Mouse (Mus musculus): Measurements from ENCODE around the gene Olfr875. TPM values are rescaled to one million over a fixed set of nuclear protein-coding genes. Genes with fewer than 3 reads are reported as not detected.

Olfr875 gene
- total RNA-seq, 2 experiments from 2014 or later = not detected

Other genes starting within 250 kb of the Olfr875 start
- 10 to 100 TPM; 79.7 to 80.2 TPM for gene Esam, start 243.8 kb upstream of the Olfr875 start, total RNA-seq (2021)
- gene Vsig2, start 232.6 kb upstream of the Olfr875 start, total RNA-seq (2021) = 1 to 10 TPM; 5.6 to 9.0 TPM
- 1 to 10 TPM; 4.2 to 5.4 TPM for gene Nrgn, start 219.0 kb upstream of the Olfr875 start, total RNA-seq (2021)
- 10 to 100 TPM; 13.7 to 14.5 TPM for gene Siae, start 216.2 kb upstream of the Olfr875 start, total RNA-seq (2021)
- gene Spa17, start 158.1 kb upstream of the Olfr875 start, total RNA-seq (2021) = 1 to 10 TPM; 3.5 to 3.7 TPM
- 10 to 100 TPM; 81.4 to 88.9 TPM for gene Tbrg1, start 114.5 kb upstream of the Olfr875 start, total RNA-seq (2021)
- under 1 TPM in 1 of 2 experiments, not detected in 1; 0.99 TPM for gene Panx3, start 102.6 kb upstream of the Olfr875 start, total RNA-seq (2021)
- gene Olfr160, start 55.6 kb upstream of the Olfr875 start, total RNA-seq (2021) = not detected
- not detected for gene Olfr874, start 26.8 kb upstream of the Olfr875 start, total RNA-seq (2021)
- gene Olfr876, start 31.2 kb downstream of the Olfr875 start, total RNA-seq (2021) = not detected
- not detected for gene Olfr877, start 82.4 kb downstream of the Olfr875 start, total RNA-seq (2021)
- not detected for gene Olfr145, start 124.9 kb downstream of the Olfr875 start, total RNA-seq (2021)
- gene Olfr878, start 146.0 kb downstream of the Olfr875 start, total RNA-seq (2021) = not detected
- not detected for gene Olfr881, start 220.0 kb downstream of the Olfr875 start, total RNA-seq (2021)

Data from adrenal gland, postnatal 10 days (tissue).